Mouse (Mus musculus): ENCODE measurements at regions not wholly inside any gene's neighbourhood (a gene's known extent, or its start where the extent isn't known, plus 50 kb on each side); places are given as distances from the start of the nearest gene placed in this dataset.

GRCm38 (mm10) chr4:82089657-82090056, 615.9 kb downstream of the Nfib start:
- no peak for DNase-seq

- DNase-seq, result no peak
Measured at GRCm38 (mm10) chr4:82083519-82083918, 622.0 kb downstream of the Nfib start.

- DNase-seq, result no peak
Measured at GRCm38 (mm10) chr4:82068050-82068449, 625.4 kb upstream of the Mpdz start.

- DNase-seq, result peak; percentile 21
Measured at GRCm38 (mm10) chr4:82065641-82066358, 623.2 kb upstream of the Mpdz start.

- DNase-seq, result no peak
Measured at GRCm38 (mm10) chr4:82062726-82063125, 620.1 kb upstream of the Mpdz start.

- no peak for DNase-seq
Measured at GRCm38 (mm10) chr4:82056671-82057070, 614.1 kb upstream of the Mpdz start.

GRCm38 (mm10) chr4:82048171-82048570, 605.6 kb upstream of the Mpdz start:
- no peak for DNase-seq

- no peak for DNase-seq
Measured at GRCm38 (mm10) chr4:82037473-82037872, 594.9 kb upstream of the Mpdz start.

GRCm38 (mm10) chr4:82035074-82035703, 592.6 kb upstream of the Mpdz start:
- DNase-seq, result peak; percentile 16

GRCm38 (mm10) chr4:82029237-82029636, 586.6 kb upstream of the Mpdz start:
- no peak for DNase-seq

- no peak for DNase-seq
Measured at GRCm38 (mm10) chr4:82027447-82027881, 584.8 kb upstream of the Mpdz start.

- no peak for DNase-seq
Measured at GRCm38 (mm10) chr4:82001406-82001732, 558.8 kb upstream of the Mpdz start.

- DNase-seq, result peak; percentile 4
Measured at GRCm38 (mm10) chr4:82000590-82001405, 558.2 kb upstream of the Mpdz start.

- DNase-seq, result peak; percentile 54
Measured at GRCm38 (mm10) chr4:81999654-82000314, 557.2 kb upstream of the Mpdz start.

- no peak for DNase-seq
Measured at GRCm38 (mm10) chr4:81999093-81999492, 556.5 kb upstream of the Mpdz start.

- DNase-seq, result no peak
Measured at GRCm38 (mm10) chr4:81996445-81996844, 553.8 kb upstream of the Mpdz start.

GRCm38 (mm10) chr4:81995243-81995642, 552.6 kb upstream of the Mpdz start:
- DNase-seq, result no peak

- no peak for DNase-seq
Measured at GRCm38 (mm10) chr4:81988796-81989195, 546.2 kb upstream of the Mpdz start.

- DNase-seq, result no peak
Measured at GRCm38 (mm10) chr4:81986616-81987015, 544.0 kb upstream of the Mpdz start.

GRCm38 (mm10) chr4:81981811-81982210, 539.2 kb upstream of the Mpdz start:
- no peak for DNase-seq

- DNase-seq, result no peak
Measured at GRCm38 (mm10) chr4:81970472-81970871, 527.9 kb upstream of the Mpdz start.

GRCm38 (mm10) chr4:81969621-81970115, 527.1 kb upstream of the Mpdz start:
- DNase-seq, result no peak

- no peak for DNase-seq
Measured at GRCm38 (mm10) chr4:81966054-81966623, 523.5 kb upstream of the Mpdz start.
